Mouse (Mus musculus): ENCODE measurements around the gene Efna2. TPM values are rescaled to one million over a fixed set of nuclear protein-coding genes. Genes with fewer than 3 reads are reported as not detected.

Efna2 gene
- polyA plus RNA-seq, 1 experiment from 2014 or later: 50.7 TPM

GRCm38 (mm10) chr10:80168038-80168661 lies 11.1 kb upstream of the Efna2 start:
- Histone ChIP-seq H3K4me3 (ENCODE audit: low read depth, low read length) (peak overlapping the region; percentile 95), H3K4me2 (ENCODE audit: low read depth, low read length, severe bottlenecking) (peak overlapping the region; percentile 85), H3K4me1 (replicated peaks; ENCODE audit: control insufficient read depth, insufficient read depth, low read length) (peaks cover 31% of the 10 kb centered on the region), H3K9me3 (ENCODE audit: control insufficient read depth, low read length) (no peaks in the 10 kb centered on the region), H3K9ac (ENCODE audit: low read length) (peak overlapping the region; percentile 98), H3K27ac (ENCODE audit: low read depth, low read length) (peak overlapping the region; percentile 99), H3K36me3 (ENCODE audit: control insufficient read depth, insufficient read depth, low read length) (peaks cover 17% of the 10 kb centered on the region), H3K27me3 (ENCODE audit: control insufficient read depth, insufficient read depth, low read length) (no peaks in the 10 kb centered on the region)
- WGBS: under 1% methylated on average over 43 of the region's 48 CpGs
- DNase-seq (ENCODE audit: low spot score) (peak; percentile 97), ATAC-seq (replicated peaks; ENCODE audit: low FRiP score) (peak; percentile 45)

DNA sequence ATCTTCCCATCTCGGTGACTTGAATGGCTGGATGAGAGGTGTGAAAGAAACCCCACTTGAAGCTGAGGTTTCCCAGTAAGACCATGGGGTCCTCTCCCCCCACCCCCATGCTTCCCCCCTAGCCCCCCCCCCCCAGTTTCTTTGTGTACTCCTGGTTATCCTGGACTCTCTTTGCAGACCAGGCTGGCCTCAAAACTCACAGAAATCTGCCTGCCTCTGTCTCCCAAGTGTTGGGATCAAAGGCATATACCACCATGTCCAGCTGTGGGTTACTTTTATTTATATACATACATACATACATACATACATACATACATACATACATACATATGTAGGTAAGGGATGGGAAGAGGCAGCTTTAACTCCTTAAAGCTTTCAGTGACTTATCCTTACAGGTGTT lies 10.2 kb upstream of the Efna2 start:
- Histone ChIP-seq H3K9ac (ENCODE audit: low read length) (peak overlapping the region; percentile 98; the same call in 1 of the 2 replicates), H3K4me3 (ENCODE audit: low read depth, low read length) (peak overlapping the region; percentile 95), H3K9me3 (ENCODE audit: control insufficient read depth, low read length) (no peaks in the 10 kb centered on the region), H3K36me3 (ENCODE audit: control insufficient read depth, insufficient read depth, low read length) (peaks cover 17% of the 10 kb centered on the region), H3K27me3 (ENCODE audit: control insufficient read depth, insufficient read depth, low read length) (no peaks in the 10 kb centered on the region), H3K4me2 (ENCODE audit: low read depth, low read length, severe bottlenecking) (peak overlapping the region; percentile 85), H3K4me1 (replicated peaks; ENCODE audit: control insufficient read depth, insufficient read depth, low read length) (peaks cover 31% of the 10 kb centered on the region), H3K27ac (ENCODE audit: low read depth, low read length) (no peak overlapping the region)
- DNase-seq (ENCODE audit: low spot score) (no peak), ATAC-seq (replicated peaks; ENCODE audit: low FRiP score) (no peak)
- WGBS: 78% methylated on average over 1 of the region's 1 CpGs

DNA sequence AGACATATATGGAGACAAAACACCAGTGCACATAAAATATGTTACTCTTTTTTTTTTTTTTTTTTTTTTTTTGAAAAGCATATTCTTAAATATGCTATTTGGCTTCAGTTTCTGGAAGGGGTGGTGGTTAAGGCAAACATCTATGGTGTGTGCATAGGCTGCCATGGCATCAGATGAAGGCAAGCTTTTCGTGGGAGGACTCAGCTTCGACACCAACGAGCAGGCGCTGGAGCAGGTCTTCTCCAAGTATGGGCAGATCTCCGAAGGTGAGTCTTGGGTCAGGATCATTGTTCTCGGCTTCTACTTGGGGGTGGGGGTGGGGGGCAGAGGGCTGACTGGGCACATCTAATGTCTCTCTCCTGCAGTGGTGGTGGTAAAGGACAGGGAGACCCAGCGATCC lies 9.6 kb upstream of the Efna2 start:
- DNase-seq (ENCODE audit: low spot score): no peak
- no peak overlapping the region for H3K4me2 ChIP-seq (ENCODE audit: low read depth, low read length, severe bottlenecking)

GRCm38 (mm10) chr10:80170052-80170451 lies 9.2 kb upstream of the Efna2 start:
- H3K9ac ChIP-seq (ENCODE audit: low read length): no peak overlapping the region
- 96% methylated on average over 16 of the region's 16 CpGs for WGBS
- no peaks in the 10 kb centered on the region for H3K27me3 ChIP-seq (ENCODE audit: control insufficient read depth, insufficient read depth, low read length)
- H3K4me1 ChIP-seq (replicated peaks; ENCODE audit: control insufficient read depth, insufficient read depth, low read length): peaks cover 24% of the 10 kb centered on the region
- no peak overlapping the region for H3K27ac ChIP-seq (ENCODE audit: low read depth, low read length)
- H3K4me2 ChIP-seq (ENCODE audit: low read depth, low read length, severe bottlenecking): no peak overlapping the region
- peaks cover 17% of the 10 kb centered on the region for H3K36me3 ChIP-seq (ENCODE audit: control insufficient read depth, insufficient read depth, low read length)
- no peak for DNase-seq (ENCODE audit: low spot score)
- ATAC-seq (replicated peaks; ENCODE audit: low FRiP score): no peak
- no peaks in the 10 kb centered on the region for H3K9me3 ChIP-seq (ENCODE audit: control insufficient read depth, low read length)
- no peak overlapping the region for H3K4me3 ChIP-seq (ENCODE audit: low read depth, low read length)

More for the DNA sequence above, 9.6 kb upstream of the Efna2 start:
- H3K9ac ChIP-seq (ENCODE audit: low read length): no peak overlapping the region
- WGBS: 93% methylated on average over 7 of the region's 7 CpGs
- no peaks in the 10 kb centered on the region for H3K9me3 ChIP-seq (ENCODE audit: control insufficient read depth, low read length)
- no peaks in the 10 kb centered on the region for H3K27me3 ChIP-seq (ENCODE audit: control insufficient read depth, insufficient read depth, low read length)
- peaks cover 26% of the 10 kb centered on the region for H3K4me1 ChIP-seq (replicated peaks; ENCODE audit: control insufficient read depth, insufficient read depth, low read length)
- no peak for ATAC-seq (replicated peaks; ENCODE audit: low FRiP score)
- H3K27ac ChIP-seq (ENCODE audit: low read depth, low read length): no peak overlapping the region
- no peak overlapping the region for H3K4me3 ChIP-seq (ENCODE audit: low read depth, low read length)
- peaks cover 17% of the 10 kb centered on the region for H3K36me3 ChIP-seq (ENCODE audit: control insufficient read depth, insufficient read depth, low read length)

GRCm38 (mm10) chr10:80170601-80171021 lies 8.7 kb upstream of the Efna2 start:
- no peaks in the 10 kb centered on the region for H3K9me3 ChIP-seq (ENCODE audit: control insufficient read depth, low read length)
- H3K4me2 ChIP-seq (ENCODE audit: low read depth, low read length, severe bottlenecking): no peak overlapping the region
- H3K27ac ChIP-seq (ENCODE audit: low read depth, low read length): no peak overlapping the region
- peaks cover 17% of the 10 kb centered on the region for H3K36me3 ChIP-seq (ENCODE audit: control insufficient read depth, insufficient read depth, low read length)
- DNase-seq (ENCODE audit: low spot score) (peak; percentile 50), ATAC-seq (replicated peaks; ENCODE audit: low FRiP score) (no peak)
- no peak overlapping the region for H3K9ac ChIP-seq (ENCODE audit: low read length)
- no peak overlapping the region for H3K4me3 ChIP-seq (ENCODE audit: low read depth, low read length)
- H3K4me1 ChIP-seq (replicated peaks; ENCODE audit: control insufficient read depth, insufficient read depth, low read length): peaks cover 21% of the 10 kb centered on the region
- WGBS: 97% methylated on average over 19 of the region's 19 CpGs
- no peaks in the 10 kb centered on the region for H3K27me3 ChIP-seq (ENCODE audit: control insufficient read depth, insufficient read depth, low read length)

GRCm38 (mm10) chr10:80171252-80171651 lies 8.0 kb upstream of the Efna2 start:
- no peak for DNase-seq (ENCODE audit: low spot score)
- Histone ChIP-seq H3K9me3 (ENCODE audit: control insufficient read depth, low read length) (no peaks in the 10 kb centered on the region), H3K4me3 (ENCODE audit: low read depth, low read length) (no peak overlapping the region), H3K27ac (ENCODE audit: low read depth, low read length) (no peak overlapping the region), H3K4me1 (replicated peaks; ENCODE audit: control insufficient read depth, insufficient read depth, low read length) (peaks cover 22% of the 10 kb centered on the region), H3K4me2 (ENCODE audit: low read depth, low read length, severe bottlenecking) (no peak overlapping the region), H3K9ac (ENCODE audit: low read length) (no peak overlapping the region), H3K36me3 (ENCODE audit: control insufficient read depth, insufficient read depth, low read length) (peaks cover 17% of the 10 kb centered on the region), H3K27me3 (ENCODE audit: control insufficient read depth, insufficient read depth, low read length) (no peaks in the 10 kb centered on the region)
- ATAC-seq (replicated peaks; ENCODE audit: low FRiP score): no peak
- 93% methylated on average over 15 of the region's 15 CpGs for WGBS

- H3K9me3 ChIP-seq (ENCODE audit: control insufficient read depth, low read length): no peaks in the 10 kb centered on the region
- ATAC-seq (replicated peaks; ENCODE audit: low FRiP score): no peak
Measured at GRCm38 (mm10) chr10:80171760-80172526, 7.3 kb upstream of the Efna2 start.

DNA sequence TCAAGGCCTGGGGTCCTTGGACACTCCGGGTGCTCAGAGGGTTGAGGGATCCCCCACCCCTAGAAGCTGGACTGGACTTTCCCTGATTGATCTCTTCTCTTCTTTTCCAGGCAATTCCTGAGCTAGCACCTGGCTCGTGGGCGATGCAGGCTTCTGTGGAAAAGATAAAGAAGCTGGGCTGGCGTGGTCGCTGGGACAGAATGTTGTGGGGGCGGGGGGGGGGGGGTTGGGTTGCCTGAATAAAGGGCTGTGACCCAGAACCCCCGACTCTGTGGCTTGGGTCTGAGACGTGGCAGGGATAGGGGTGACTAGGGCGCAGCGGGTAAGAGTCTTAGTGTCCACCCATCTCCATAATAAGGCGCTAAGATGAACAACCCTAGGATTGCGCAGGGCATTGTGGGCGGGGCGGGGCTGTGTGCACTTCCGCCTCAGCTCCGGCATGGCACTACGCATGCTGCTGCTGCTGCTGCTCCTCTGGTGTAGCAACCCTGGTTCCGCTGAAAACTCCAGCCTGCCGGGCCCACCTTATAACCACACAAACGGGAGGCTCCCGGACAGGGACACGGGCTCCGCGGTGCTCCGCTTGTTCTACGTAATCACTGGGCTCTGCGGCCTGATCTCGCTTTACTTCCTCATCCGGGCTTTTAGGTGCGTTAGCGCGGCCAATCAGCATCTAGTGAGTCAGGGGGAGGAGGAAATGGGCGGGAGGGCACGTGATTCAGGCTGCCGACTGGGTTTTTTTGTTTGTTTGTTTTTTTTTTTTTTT lies 6.6 kb upstream of the Efna2 start, which contains the start of gene 1600002K03Rik:
TSS of gene 1600002K03Rik (plus strand) at position 418 of the 766 bp plus-strand sequence.
- DNase-seq (ENCODE audit: low spot score) (peak; percentile 90), ATAC-seq (replicated peaks; ENCODE audit: low FRiP score) (peak; percentile 70)
- Histone ChIP-seq H3K27ac (ENCODE audit: low read depth, low read length) (peak within 1 kb of the TSS; percentile 62), H3K36me3 (ENCODE audit: control insufficient read depth, insufficient read depth, low read length) (peaks cover 17% of the 10 kb centered on the region), H3K9me3 (ENCODE audit: control insufficient read depth, low read length) (no peaks in the 10 kb centered on the region), H3K9ac (ENCODE audit: low read length) (peak within 1 kb of the TSS; percentile 68), H3K4me1 (replicated peaks; ENCODE audit: control insufficient read depth, insufficient read depth, low read length) (peaks cover 16% of the 10 kb centered on the region), H3K4me3 (ENCODE audit: low read depth, low read length) (peak within 1 kb of the TSS; percentile 46), H3K27me3 (ENCODE audit: control insufficient read depth, insufficient read depth, low read length) (no peaks in the 10 kb centered on the region), H3K4me2 (ENCODE audit: low read depth, low read length, severe bottlenecking) (peak within 1 kb of the TSS; percentile 75)
- WGBS: 10% methylated on average over 35 of the region's 35 CpGs

More at GRCm38 (mm10) chr10:80171760-80172526, 7.3 kb upstream of the Efna2 start:
- Histone ChIP-seq H3K4me2 (ENCODE audit: low read depth, low read length, severe bottlenecking) (peak overlapping the region; percentile 75), H3K4me1 (replicated peaks; ENCODE audit: control insufficient read depth, insufficient read depth, low read length) (peaks cover 18% of the 10 kb centered on the region), H3K36me3 (ENCODE audit: control insufficient read depth, insufficient read depth, low read length) (peaks cover 17% of the 10 kb centered on the region), H3K9ac (ENCODE audit: low read length) (no peak overlapping the region; the same call in 1 of the 2 replicates), H3K4me3 (ENCODE audit: low read depth, low read length) (no peak overlapping the region), H3K27ac (ENCODE audit: low read depth, low read length) (peak overlapping the region; percentile 62), H3K27me3 (ENCODE audit: control insufficient read depth, insufficient read depth, low read length) (no peaks in the 10 kb centered on the region)
- DNase-seq (ENCODE audit: low spot score): peak; percentile 65
- WGBS: 89% methylated on average over 45 of the region's 45 CpGs

All from forebrain, embryonic 11.5 days (tissue).